Mouse (Mus musculus): ENCODE data around the gene Anxa11. TPM values are rescaled to one million over a fixed set of nuclear protein-coding genes. Genes with fewer than 3 reads are reported as not detected.

Anxa11 gene
- polyA plus RNA-seq, 1 experiment from 2014 or later = 82.3 TPM

GRCm38 (mm10) chr14:25822584-25822983 lies 19.4 kb upstream of the Anxa11 start:
- no peak overlapping the region for H3K9ac ChIP-seq (ENCODE audit: low read depth, low read length)
- no peak for ATAC-seq
- 78% methylated on average over 1 of the region's 1 CpGs for WGBS
- H3K27me3 ChIP-seq (replicated peaks; ENCODE audit: control insufficient read depth, insufficient read depth, low read length) = no peaks in the 10 kb centered on the region
- H3K4me2 ChIP-seq (replicated peaks; ENCODE audit: low read depth) = no peak overlapping the region
- no peaks in the 10 kb centered on the region for H3K9me3 ChIP-seq (ENCODE audit: control insufficient read depth)
- TF ChIP-seq CTCF (IDR thresholded peaks at IDR 0.05; ENCODE audit: low read depth) = peak; percentile 17; the same call in 1 of the 2 replicates
- no peaks in the 10 kb centered on the region; the same call in 1 of the 2 replicates for H3K4me1 ChIP-seq (replicated peaks; ENCODE audit: control insufficient read depth, insufficient read depth, low read length)
- H3K27ac ChIP-seq (ENCODE audit: low read depth, low read length) = no peak overlapping the region
- H3K36me3 ChIP-seq (ENCODE audit: control insufficient read depth, insufficient read depth) = no peaks in the 10 kb centered on the region
- H3K4me3 ChIP-seq (ENCODE audit: low read depth, low read length) = no peak overlapping the region

GRCm38 (mm10) chr14:25824995-25825394 lies 17.0 kb upstream of the Anxa11 start:
- Histone ChIP-seq H3K4me2 (replicated peaks; ENCODE audit: low read depth) (no peak overlapping the region), H3K27me3 (replicated peaks; ENCODE audit: control insufficient read depth, insufficient read depth, low read length) (no peaks in the 10 kb centered on the region), H3K9ac (ENCODE audit: low read depth, low read length) (no peak overlapping the region), H3K27ac (ENCODE audit: low read depth, low read length) (no peak overlapping the region), H3K4me3 (ENCODE audit: low read depth, low read length) (no peak overlapping the region), H3K9me3 (ENCODE audit: control insufficient read depth) (no peaks in the 10 kb centered on the region), H3K36me3 (ENCODE audit: control insufficient read depth, insufficient read depth) (no peaks in the 10 kb centered on the region), H3K4me1 (replicated peaks; ENCODE audit: control insufficient read depth, insufficient read depth, low read length) (no peaks in the 10 kb centered on the region; the same call in 1 of the 2 replicates)
- ATAC-seq = no peak
- 51% methylated on average over 5 of the region's 5 CpGs for WGBS
- TF ChIP-seq CTCF (IDR thresholded peaks at IDR 0.05; ENCODE audit: low read depth) = no peak

GRCm38 (mm10) chr14:25825880-25826626 lies 15.9 kb upstream of the Anxa11 start:
- Histone ChIP-seq H3K4me3 (ENCODE audit: low read depth, low read length) (no peak overlapping the region), H3K4me2 (replicated peaks; ENCODE audit: low read depth) (no peak overlapping the region), H3K27ac (ENCODE audit: low read depth, low read length) (no peak overlapping the region; the same call in 1 of the 2 replicates), H3K4me1 (replicated peaks; ENCODE audit: control insufficient read depth, insufficient read depth, low read length) (no peaks in the 10 kb centered on the region; the same call in 1 of the 2 replicates), H3K9me3 (ENCODE audit: control insufficient read depth) (no peaks in the 10 kb centered on the region), H3K27me3 (replicated peaks; ENCODE audit: control insufficient read depth, insufficient read depth, low read length) (no peaks in the 10 kb centered on the region), H3K36me3 (ENCODE audit: control insufficient read depth, insufficient read depth) (no peaks in the 10 kb centered on the region), H3K9ac (ENCODE audit: low read depth, low read length) (no peak overlapping the region)
- no peak for TF ChIP-seq CTCF (IDR thresholded peaks at IDR 0.05; ENCODE audit: low read depth)
- ATAC-seq = peak; percentile 80
- WGBS = 46% methylated on average over 11 of the region's 11 CpGs

GRCm38 (mm10) chr14:25826866-25827265 lies 15.1 kb upstream of the Anxa11 start:
- ATAC-seq = peak; percentile 19; the same call in 1 of the 2 replicates
- Histone ChIP-seq H3K4me1 (replicated peaks; ENCODE audit: control insufficient read depth, insufficient read depth, low read length) (no peaks in the 10 kb centered on the region; the same call in 1 of the 2 replicates), H3K36me3 (ENCODE audit: control insufficient read depth, insufficient read depth) (no peaks in the 10 kb centered on the region), H3K27ac (ENCODE audit: low read depth, low read length) (no peak overlapping the region), H3K9ac (ENCODE audit: low read depth, low read length) (no peak overlapping the region), H3K27me3 (replicated peaks; ENCODE audit: control insufficient read depth, insufficient read depth, low read length) (no peaks in the 10 kb centered on the region), H3K4me3 (ENCODE audit: low read depth, low read length) (no peak overlapping the region), H3K9me3 (ENCODE audit: control insufficient read depth) (no peaks in the 10 kb centered on the region), H3K4me2 (replicated peaks; ENCODE audit: low read depth) (no peak overlapping the region)
- no peak for TF ChIP-seq CTCF (IDR thresholded peaks at IDR 0.05; ENCODE audit: low read depth)
- 55% methylated on average over 2 of the region's 2 CpGs for WGBS

- Histone ChIP-seq H3K9ac (ENCODE audit: low read depth, low read length) (no peak overlapping the region), H3K27ac (ENCODE audit: low read depth, low read length) (no peak overlapping the region), H3K4me2 (replicated peaks; ENCODE audit: low read depth) (no peak overlapping the region), H3K27me3 (replicated peaks; ENCODE audit: control insufficient read depth, insufficient read depth, low read length) (no peaks in the 10 kb centered on the region), H3K4me3 (ENCODE audit: low read depth, low read length) (no peak overlapping the region), H3K36me3 (ENCODE audit: control insufficient read depth, insufficient read depth) (no peaks in the 10 kb centered on the region), H3K4me1 (replicated peaks; ENCODE audit: control insufficient read depth, insufficient read depth, low read length) (no peaks in the 10 kb centered on the region), H3K9me3 (ENCODE audit: control insufficient read depth) (no peaks in the 10 kb centered on the region)
- no peak for ATAC-seq
- peak; percentile 49 for TF ChIP-seq CTCF (IDR thresholded peaks at IDR 0.05; ENCODE audit: low read depth)
- 79% methylated on average over 1 of the region's 1 CpGs for WGBS
These were observed 10.6 kb upstream of the Anxa11 start for GRCm38 (mm10) chr14:25831332-25831731.

GRCm38 (mm10) chr14:25832301-25832700 lies 9.7 kb upstream of the Anxa11 start:
- 6% methylated on average over 14 of the region's 14 CpGs for WGBS
- Histone ChIP-seq H3K27me3 (replicated peaks; ENCODE audit: control insufficient read depth, insufficient read depth, low read length) (no peaks in the 10 kb centered on the region), H3K4me2 (replicated peaks; ENCODE audit: low read depth) (peak overlapping the region; percentile 37; the same call in 1 of the 2 replicates), H3K9ac (ENCODE audit: low read depth, low read length) (no peak overlapping the region), H3K4me3 (ENCODE audit: low read depth, low read length) (no peak overlapping the region), H3K9me3 (ENCODE audit: control insufficient read depth) (no peaks in the 10 kb centered on the region), H3K4me1 (replicated peaks; ENCODE audit: control insufficient read depth, insufficient read depth, low read length) (no peaks in the 10 kb centered on the region), H3K36me3 (ENCODE audit: control insufficient read depth, insufficient read depth) (no peaks in the 10 kb centered on the region), H3K27ac (ENCODE audit: low read depth, low read length) (no peak overlapping the region)
- peak; percentile 93 for TF ChIP-seq CTCF (IDR thresholded peaks at IDR 0.05; ENCODE audit: low read depth)
- ATAC-seq = peak; percentile 63; the same call in 1 of the 2 replicates
